Mouse (Mus musculus) embryonic facial prominence, embryonic 14.5 days (tissue): Measurements from ENCODE around the gene Ikzf1. TPM values are rescaled to one million over a fixed set of nuclear protein-coding genes. Genes with fewer than 3 reads are reported as not detected.

Experiments used
- ATAC-seq: fragments of 200-750 bp; cut with Nextera tagmentation; 2 replicates; pipeline ENCODE4 v1.8.0; 2017; ENCODE audit warnings: low read depth, moderate number of reproducible peaks, moderate TSS enrichment
- DNase-seq: peaks from one replicate; pipeline ENCODE4 v3.0.0-alpha.2; 2015; ENCODE audit warnings: low spot score
- H3K27ac ChIP-seq: fragments of 300-500 bp; sonication (generic); replicated peaks from 2 replicates; pipeline ENCODE4 v1.5.1; 2014; ENCODE audit warnings: low read depth, mild to moderate bottlenecking, low read length, moderate library complexity
- H3K27me3 ChIP-seq: fragments of 300-500 bp; sonication (generic); replicated peaks from 2 replicates; pipeline ENCODE4 v1.6.1; 2014; ENCODE audit warnings: low read length; ENCODE audit not compliant: control insufficient read depth, insufficient read depth
- H3K36me3 ChIP-seq: fragments of 300-500 bp; sonication (generic); 2 replicates; pipeline ENCODE4 v1.6.1; 2014; ENCODE audit warnings: low read length, mixed read lengths; ENCODE audit not compliant: control insufficient read depth, insufficient read depth
- H3K4me1 ChIP-seq: fragments of 300-500 bp; sonication (generic); 2 replicates; pipeline ENCODE4 v1.6.1; 2014; ENCODE audit warnings: antibody characterized with exemption, low read length; ENCODE audit not compliant: control insufficient read depth, insufficient read depth
- H3K4me2 ChIP-seq: fragments of 300-500 bp; sonication (generic); 2 replicates; pipeline ENCODE4 v1.6.1; 2014; ENCODE audit warnings: low read depth, mild to moderate bottlenecking, low read length, moderate library complexity, mixed read lengths
- H3K4me3 ChIP-seq: fragments of 300-500 bp; sonication (generic); 2 replicates; pipeline ENCODE4 v1.5.1; 2014; ENCODE audit warnings: low read depth, mild to moderate bottlenecking, low read length
- H3K9ac ChIP-seq: fragments of 300-500 bp; sonication (generic); 2 replicates; pipeline ENCODE4 v1.6.1; 2014; ENCODE audit warnings: low read depth, mild to moderate bottlenecking, low read length, moderate library complexity, mixed read lengths
- H3K9me3 ChIP-seq: fragments of 300-500 bp; sonication (generic); 2 replicates; pipeline ENCODE4 v1.6.1; 2016; ENCODE audit warnings: low read length; ENCODE audit not compliant: control insufficient read depth
- WGBS: fragments of 180-500 bp; shearing (Covaris S2); extraction: QIAGEN DNeasy Blood & Tissue Kit; methylation state at CpG from one replicate; pipeline ENCODE4 v1.1.7; 2014; 5-methylcytosine and 5-hydroxymethylcytosine counted together
- polyA plus RNA-seq: library from polyadenylated mRNA; unstranded; fragments of >200 nt; fragmentation: Nextera tagmentation; extraction: Ambion mirVana; gene quantifications from 2 replicates; pipeline ENCODE4 v1.2.1, GENCODE M21; 2014

The Ikzf1 gene
- polyA plus RNA-seq, 1 experiment from 2014 or later, result 4.7 TPM

GRCm38 (mm10) chr11:11735155-11735554 is 50.4 kb downstream of the Ikzf1 start:
- Histone ChIP-seq H3K27me3 (no peaks in the 10 kb centered on the region), H3K36me3 (no peaks in the 10 kb centered on the region), H3K9ac (no peak overlapping the region), H3K27ac (no peak overlapping the region), H3K9me3 (no peaks in the 10 kb centered on the region), H3K4me2 (no peak overlapping the region), H3K4me1 (no peaks in the 10 kb centered on the region), H3K4me3 (no peak overlapping the region)
- DNase-seq, result no peak
- no peak for ATAC-seq
- 82% methylated on average over 6 of the region's 6 CpGs for WGBS

GRCm38 (mm10) chr11:11736948-11737347 is 52.1 kb downstream of the Ikzf1 start:
- 79% methylated on average over 4 of the region's 4 CpGs for WGBS
- Histone ChIP-seq H3K9ac (no peak overlapping the region), H3K4me1 (no peaks in the 10 kb centered on the region), H3K27ac (no peak overlapping the region), H3K4me3 (no peak overlapping the region), H3K27me3 (no peaks in the 10 kb centered on the region), H3K4me2 (no peak overlapping the region), H3K9me3 (no peaks in the 10 kb centered on the region), H3K36me3 (no peaks in the 10 kb centered on the region)
- DNase-seq (no peak), ATAC-seq (no peak)

DNA sequence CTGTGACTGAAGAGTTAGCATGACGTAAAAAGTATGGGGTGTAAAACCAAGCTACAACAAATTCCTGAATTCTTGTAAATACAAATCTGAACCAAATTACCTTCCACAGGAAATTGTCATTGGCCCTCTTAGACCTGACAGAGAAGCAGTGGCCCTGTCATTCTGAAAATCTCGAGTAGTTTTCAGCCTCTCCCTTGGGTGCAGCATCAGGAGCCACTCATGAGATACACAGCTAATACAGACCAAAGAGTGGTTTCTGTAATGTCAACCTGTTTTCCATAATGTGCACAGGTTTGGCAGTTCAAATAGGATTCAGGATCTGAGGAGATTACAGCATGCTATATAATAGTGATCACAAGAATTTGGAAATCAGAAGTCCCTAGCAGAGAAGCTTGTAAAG is 52.8 kb downstream of the Ikzf1 start:
- Histone ChIP-seq H3K27ac (no peak overlapping the region), H3K36me3 (no peaks in the 10 kb centered on the region), H3K27me3 (no peaks in the 10 kb centered on the region), H3K9me3 (no peaks in the 10 kb centered on the region), H3K4me1 (no peaks in the 10 kb centered on the region), H3K9ac (no peak overlapping the region), H3K4me3 (no peak overlapping the region), H3K4me2 (no peak overlapping the region)
- ATAC-seq (no peak), DNase-seq (no peak)
- 59% methylated on average over 2 of the region's 2 CpGs for WGBS

DNA sequence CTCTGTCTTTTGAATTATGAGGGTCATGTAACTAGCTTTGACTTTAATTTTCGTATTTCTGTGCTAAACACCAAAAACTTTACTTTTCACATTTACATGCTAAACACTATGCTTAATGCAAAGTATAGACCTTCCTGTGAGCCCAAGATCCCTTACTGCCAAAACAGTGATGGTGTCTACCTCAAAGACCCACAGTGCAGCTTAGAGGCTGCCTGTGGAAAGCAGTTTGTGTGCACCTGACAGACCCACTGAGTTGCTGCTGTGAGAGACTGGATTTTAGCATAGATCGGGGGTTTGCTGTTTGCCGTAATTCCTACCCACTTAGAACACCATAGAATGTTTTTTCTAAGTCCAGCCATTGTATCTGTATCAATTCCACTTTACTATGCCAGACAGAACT is 54.3 kb downstream of the Ikzf1 start:
- WGBS, result 86% methylated on average over 3 of the region's 3 CpGs
- ATAC-seq, result no peak
- no peak overlapping the region for H3K4me2 ChIP-seq

GRCm38 (mm10) chr11:11740603-11741002 is 55.8 kb downstream of the Ikzf1 start:
- Histone ChIP-seq H3K27me3 (no peaks in the 10 kb centered on the region), H3K36me3 (no peaks in the 10 kb centered on the region), H3K9ac (no peak overlapping the region), H3K27ac (no peak overlapping the region), H3K4me3 (no peak overlapping the region), H3K9me3 (no peaks in the 10 kb centered on the region), H3K4me2 (no peak overlapping the region), H3K4me1 (no peaks in the 10 kb centered on the region)
- ATAC-seq, result no peak
- WGBS, result 76% methylated on average over 5 of the region's 5 CpGs
- no peak for DNase-seq

More for the DNA sequence above, 54.3 kb downstream of the Ikzf1 start:
- H3K4me1 ChIP-seq, result no peaks in the 10 kb centered on the region
- no peak overlapping the region for H3K9ac ChIP-seq
- no peak overlapping the region for H3K4me3 ChIP-seq
- H3K9me3 ChIP-seq, result no peaks in the 10 kb centered on the region
- H3K27me3 ChIP-seq, result no peaks in the 10 kb centered on the region
- no peaks in the 10 kb centered on the region for H3K36me3 ChIP-seq
- no peak for DNase-seq
- H3K27ac ChIP-seq, result no peak overlapping the region

DNA sequence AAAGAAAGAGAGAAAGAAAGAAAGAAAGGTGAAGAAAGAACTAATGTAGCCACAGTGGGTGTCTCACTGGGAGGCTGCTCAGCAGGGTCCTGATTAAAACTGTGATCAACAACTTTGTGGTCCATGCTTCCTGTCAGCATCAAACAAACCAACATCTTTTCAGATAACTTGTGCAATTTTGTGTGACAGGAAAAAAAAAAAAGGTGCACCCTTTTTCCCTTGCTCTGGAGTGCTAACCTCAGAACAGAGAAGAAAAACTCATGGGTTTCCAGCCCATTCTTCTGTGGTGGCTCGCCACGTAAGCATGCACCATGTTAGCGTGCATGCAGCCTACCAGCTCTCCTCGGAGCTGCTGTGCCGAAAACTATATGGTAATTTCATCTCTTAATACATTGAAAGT is 56.8 kb downstream of the Ikzf1 start:
- Histone ChIP-seq H3K9me3 (no peaks in the 10 kb centered on the region), H3K27me3 (no peaks in the 10 kb centered on the region), H3K4me2 (no peak overlapping the region), H3K4me1 (no peaks in the 10 kb centered on the region), H3K27ac (no peak overlapping the region), H3K4me3 (no peak overlapping the region), H3K9ac (no peak overlapping the region), H3K36me3 (no peaks in the 10 kb centered on the region)
- ATAC-seq (no peak), DNase-seq (no peak)
- WGBS, result 89% methylated on average over 5 of the region's 5 CpGs

DNA sequence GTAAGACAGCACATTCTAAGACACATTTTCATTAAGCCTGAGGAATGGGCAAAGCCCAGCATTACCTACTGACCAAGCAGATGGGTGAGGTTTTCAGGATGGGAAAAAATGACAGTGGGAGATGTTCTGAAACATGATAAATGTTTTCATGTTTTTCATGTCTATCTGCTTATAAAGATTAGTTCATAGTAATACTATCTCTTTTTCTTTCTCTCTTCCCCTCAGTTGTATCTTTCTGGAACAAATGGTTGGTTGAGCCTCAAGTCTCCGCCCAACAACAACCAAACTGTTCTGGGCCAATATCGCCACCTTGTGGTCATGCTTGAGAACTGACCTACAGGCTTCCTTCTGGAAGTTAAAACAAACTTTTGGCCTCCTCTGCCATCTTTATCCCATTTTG is 57.8 kb downstream of the Ikzf1 start:
- DNase-seq (peak; percentile 8), ATAC-seq (no peak)
- no peaks in the 10 kb centered on the region for H3K4me1 ChIP-seq
- H3K36me3 ChIP-seq, result no peaks in the 10 kb centered on the region
- H3K9me3 ChIP-seq, result no peaks in the 10 kb centered on the region
- H3K4me3 ChIP-seq, result no peak overlapping the region
- H3K4me2 ChIP-seq, result no peak overlapping the region
- H3K9ac ChIP-seq, result no peak overlapping the region
- no peak overlapping the region for H3K27ac ChIP-seq
- 31% methylated on average over 2 of the region's 2 CpGs for WGBS
- no peaks in the 10 kb centered on the region for H3K27me3 ChIP-seq

- Histone ChIP-seq H3K9ac (no peak overlapping the region), H3K9me3 (no peaks in the 10 kb centered on the region), H3K4me3 (no peak overlapping the region), H3K36me3 (no peaks in the 10 kb centered on the region), H3K27ac (no peak overlapping the region), H3K4me2 (no peak overlapping the region), H3K4me1 (no peaks in the 10 kb centered on the region), H3K27me3 (no peaks in the 10 kb centered on the region)
- ATAC-seq (no peak), DNase-seq (no peak)
- WGBS, result 29% methylated on average over 1 of the region's 1 CpGs
These were observed 59.4 kb downstream of the Ikzf1 start for GRCm38 (mm10) chr11:11744222-11744621.

DNA sequence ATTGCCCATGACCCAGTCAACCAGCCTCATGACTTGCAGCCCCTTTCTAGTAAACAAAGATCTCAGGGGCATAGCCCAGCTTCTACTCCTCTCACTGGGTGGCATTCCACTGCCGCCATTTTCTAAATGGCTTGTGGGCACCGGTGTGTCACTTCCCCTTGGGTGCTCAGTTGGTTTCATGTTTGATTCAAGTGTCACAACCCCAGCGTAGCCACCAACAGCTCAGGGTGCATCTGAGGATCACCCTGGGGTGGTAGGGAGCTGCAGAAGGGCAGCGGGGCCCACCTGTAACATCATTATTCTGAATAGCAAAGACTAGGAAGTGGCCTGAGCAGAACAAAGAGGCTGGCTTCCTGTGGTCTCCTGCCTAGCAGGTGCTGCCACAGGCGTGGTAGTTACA is 66.3 kb downstream of the Ikzf1 start:
- Histone ChIP-seq H3K4me1 (no peaks in the 10 kb centered on the region), H3K9me3 (no peaks in the 10 kb centered on the region), H3K27ac (no peak overlapping the region), H3K36me3 (no peaks in the 10 kb centered on the region), H3K4me3 (no peak overlapping the region), H3K4me2 (no peak overlapping the region), H3K9ac (no peak overlapping the region), H3K27me3 (no peaks in the 10 kb centered on the region)
- no peak for ATAC-seq
- WGBS, result 89% methylated on average over 5 of the region's 5 CpGs
- no peak for DNase-seq
